Comparison of ENCODE assay signal across 17 mouse cellular contexts in genomic region chr12:105498842-105499241, GRCm38 (mm10). TPM values are rescaled to one million over a fixed set of nuclear protein-coding genes. Genes with fewer than 3 reads are reported as not detected.
A peak's percentile ranks its signal among the peaks of the same experiment; 100 is the strongest.
DNase-seq lines count a peak whose midpoint lies in the region; ATAC-seq lines count a peak whose summit lies in the region.
"Had no signal": no experiment of that assay in that cellular context is flagged by ENCODE, and none has a peak within 500 bp of the region (broad histone marks: within the 10 kb centered on the region; RNA-seq: fewer than 3 reads in every experiment).

No protein-coding gene starts in this region.

- 55% methylated on average over 4 of the region's 4 CpGs for WGBS in embryonic facial prominence, embryonic 12.5 days
- 66% methylated on average over 4 of the region's 4 CpGs for WGBS in embryonic facial prominence, embryonic 10.5 days
- 74% methylated on average over 4 of the region's 4 CpGs for WGBS in hindbrain, embryonic 10.5 days
- WGBS in hindbrain, embryonic 12.5 days, result 64% methylated on average over 4 of the region's 4 CpGs
- 76% methylated on average over 4 of the region's 4 CpGs for WGBS in midbrain, embryonic 10.5 days
- WGBS in midbrain, embryonic 11.5 days, result 75% methylated on average over 4 of the region's 4 CpGs

- H3K4me1 ChIP-seq in embryonic facial prominence, embryonic 12.5 days, result no peaks in the 10 kb centered on the region
- H3K4me1 ChIP-seq in embryonic facial prominence, embryonic 10.5 days, result peaks cover 33% of the 10 kb centered on the region
- peaks cover 32% of the 10 kb centered on the region for H3K4me1 ChIP-seq in hindbrain, embryonic 10.5 days (replicated peaks)
- H3K4me1 ChIP-seq in hindbrain, embryonic 12.5 days, result peaks cover 8% of the 10 kb centered on the region; the same call in 1 of the 2 replicates
- peaks cover 25% of the 10 kb centered on the region for H3K4me1 ChIP-seq in midbrain, embryonic 10.5 days
- H3K4me1 ChIP-seq in midbrain, embryonic 11.5 days (ENCODE audit: control insufficient read depth, insufficient read depth, low read length), result no peaks in the 10 kb centered on the region
- H3K4me1 ChIP-seq: forebrain, embryonic 13.5 days had no signal

- H3K9ac ChIP-seq in embryonic facial prominence, embryonic 12.5 days, result no peak overlapping the region
- H3K9ac ChIP-seq in hindbrain, embryonic 12.5 days, result no peak overlapping the region
- no peak overlapping the region for H3K9ac ChIP-seq in midbrain, embryonic 11.5 days (ENCODE audit: low read length)
- H3K9ac ChIP-seq: forebrain, embryonic 13.5 days; heart, embryonic 13.5 days; hindbrain, embryonic 13.5 days had no signal

- H3K4me2 ChIP-seq in embryonic facial prominence, embryonic 12.5 days (replicated peaks), result no peak overlapping the region
- no peak overlapping the region for H3K4me2 ChIP-seq in hindbrain, embryonic 12.5 days (replicated peaks)
- H3K4me2 ChIP-seq in midbrain, embryonic 11.5 days, result no peak overlapping the region
- H3K4me2 ChIP-seq: forebrain, embryonic 13.5 days; heart, embryonic 13.5 days; hindbrain, embryonic 13.5 days had no signal

- H3K4me3 ChIP-seq in embryonic facial prominence, embryonic 12.5 days, result no peak overlapping the region
- H3K4me3 ChIP-seq in embryonic facial prominence, embryonic 10.5 days, result no peak overlapping the region
- no peak overlapping the region for H3K4me3 ChIP-seq in hindbrain, embryonic 10.5 days
- no peak overlapping the region for H3K4me3 ChIP-seq in hindbrain, embryonic 12.5 days
- no peak overlapping the region for H3K4me3 ChIP-seq in midbrain, embryonic 10.5 days
- H3K4me3 ChIP-seq in midbrain, embryonic 11.5 days (ENCODE audit: low read depth, low read length), result no peak overlapping the region
- H3K4me3 ChIP-seq: forebrain, embryonic 13.5 days; heart, embryonic 13.5 days; hindbrain, embryonic 13.5 days had no signal

- no peaks in the 10 kb centered on the region for H3K27me3 ChIP-seq in embryonic facial prominence, embryonic 12.5 days
- no peaks in the 10 kb centered on the region for H3K27me3 ChIP-seq in embryonic facial prominence, embryonic 10.5 days (replicated peaks; ENCODE audit: low read depth, poor library complexity, severe bottlenecking)
- no peaks in the 10 kb centered on the region for H3K27me3 ChIP-seq in hindbrain, embryonic 10.5 days (ENCODE audit: insufficient read depth, poor library complexity, severe bottlenecking)
- no peaks in the 10 kb centered on the region for H3K27me3 ChIP-seq in hindbrain, embryonic 12.5 days
- peaks cover 8% of the 10 kb centered on the region; the same call in 1 of the 2 replicates for H3K27me3 ChIP-seq in midbrain, embryonic 10.5 days (ENCODE audit: low read depth, poor library complexity, severe bottlenecking)
- no peaks in the 10 kb centered on the region for H3K27me3 ChIP-seq in midbrain, embryonic 11.5 days (ENCODE audit: control insufficient read depth, insufficient read depth, low read length)
- H3K27me3 ChIP-seq: forebrain, embryonic 13.5 days; hindbrain, embryonic 13.5 days had no signal

- DNase-seq in embryonic facial prominence, embryonic 10.5 days (ENCODE audit: low spot score), result no peak
- no peak for DNase-seq in hindbrain, embryonic 10.5 days (ENCODE audit: low spot score)
- no peak for DNase-seq in midbrain, embryonic 10.5 days (ENCODE audit: low spot score)
- no peak for DNase-seq in midbrain, embryonic 11.5 days (ENCODE audit: low spot score, missing footprints)
- DNase-seq in spleen, postnatal 14 days (ENCODE audit: low spot score in 2 of 2), result no peak
- DNase-seq in kidney, postnatal 14 days, result no peak
- DNase-seq: adrenal gland, adult 8-10 months; adrenal gland, postnatal 36 days; cerebellum, adult 2 months; gastrocnemius, postnatal 10 days; heart, postnatal 36 days had no signal

- 0 out of 2 replicates have a peak, but pooled peaks have one; percentile 18 for ATAC-seq in embryonic facial prominence, embryonic 12.5 days (ENCODE audit: insufficient number of reproducible peaks, insufficient read depth, low FRiP score, low TSS enrichment)
- ATAC-seq in hindbrain, embryonic 12.5 days (ENCODE audit: low FRiP score), result no peak
- ATAC-seq in midbrain, embryonic 11.5 days (ENCODE audit: low FRiP score), result no peak

- H3K9me3 ChIP-seq in embryonic facial prominence, embryonic 12.5 days, result no peaks in the 10 kb centered on the region
- H3K9me3 ChIP-seq in embryonic facial prominence, embryonic 10.5 days, result no peaks in the 10 kb centered on the region
- H3K9me3 ChIP-seq in hindbrain, embryonic 10.5 days, result no peaks in the 10 kb centered on the region
- H3K9me3 ChIP-seq in hindbrain, embryonic 12.5 days (replicated peaks), result no peaks in the 10 kb centered on the region
- H3K9me3 ChIP-seq in midbrain, embryonic 10.5 days (replicated peaks), result no peaks in the 10 kb centered on the region
- H3K9me3 ChIP-seq in midbrain, embryonic 11.5 days (ENCODE audit: control insufficient read depth, low read length), result no peaks in the 10 kb centered on the region
- H3K9me3 ChIP-seq: forebrain, embryonic 13.5 days; heart, embryonic 13.5 days; hindbrain, embryonic 13.5 days had no signal

- no peak overlapping the region for H3K27ac ChIP-seq in embryonic facial prominence, embryonic 12.5 days
- no peak overlapping the region for H3K27ac ChIP-seq in embryonic facial prominence, embryonic 10.5 days (replicated peaks)
- 0 out of 2 replicates have a peak overlapping the region, but pooled peaks have one; percentile 62 for H3K27ac ChIP-seq in hindbrain, embryonic 10.5 days
- H3K27ac ChIP-seq in hindbrain, embryonic 12.5 days, result no peak overlapping the region
- peak overlapping the region; percentile 73 for H3K27ac ChIP-seq in midbrain, embryonic 10.5 days (replicated peaks)
- no peak overlapping the region for H3K27ac ChIP-seq in midbrain, embryonic 11.5 days (ENCODE audit: low read depth, low read length)
- H3K27ac ChIP-seq: forebrain, embryonic 13.5 days; heart, embryonic 13.5 days; hindbrain, embryonic 13.5 days; hindbrain, postnatal 0 days had no signal

- H3K36me3 ChIP-seq in embryonic facial prominence, embryonic 12.5 days, result no peaks in the 10 kb centered on the region
- no peaks in the 10 kb centered on the region for H3K36me3 ChIP-seq in embryonic facial prominence, embryonic 10.5 days (replicated peaks)
- no peaks in the 10 kb centered on the region for H3K36me3 ChIP-seq in hindbrain, embryonic 10.5 days
- H3K36me3 ChIP-seq in hindbrain, embryonic 12.5 days, result no peaks in the 10 kb centered on the region
- no peaks in the 10 kb centered on the region for H3K36me3 ChIP-seq in midbrain, embryonic 10.5 days
- H3K36me3 ChIP-seq in midbrain, embryonic 11.5 days (ENCODE audit: control insufficient read depth, insufficient read depth, low read length), result no peaks in the 10 kb centered on the region
- H3K36me3 ChIP-seq: heart, embryonic 13.5 days; hindbrain, embryonic 13.5 days had no signal

RNA-seq across cellular contexts. Expression of gene D430019H16Rik, which starts 45.2 kb away (rescaled TPM):
- 3.6 and 3.9 TPM in 2 replicates for polyA plus RNA-seq in embryonic facial prominence, embryonic 12.5 days (2016; fragmentation: Nextera tagmentation; extraction: Ambion mirVana)
- polyA plus RNA-seq in embryonic facial prominence, embryonic 10.5 days (2016; fragmentation: Nextera tagmentation; extraction: Ambion mirVana), result 2.3 and 2.7 TPM in 2 replicates
- 2.6 and 3.8 TPM in 2 replicates for polyA plus RNA-seq in hindbrain, embryonic 10.5 days (2016; fragmentation: Nextera tagmentation; extraction: Ambion mirVana)
- polyA plus RNA-seq in hindbrain, embryonic 12.5 days (2016; fragmentation: Nextera tagmentation; extraction: Ambion mirVana), result 7.0 and 8.1 TPM in 2 replicates
- 2.2 and 3.4 TPM in 2 replicates for polyA plus RNA-seq in midbrain, embryonic 10.5 days (2016; fragmentation: Nextera tagmentation; extraction: Ambion mirVana)
- 6.4 and 8.1 TPM in 2 replicates for polyA plus RNA-seq in midbrain, embryonic 11.5 days (2014; fragmentation: Nextera tagmentation; extraction: Ambion mirVana)

Comparison
In these comparisons a context has a peak if more than half of its experiments do, and no peak if none do; other contexts are left out.
1. H3K27ac ChIP-seq: peak in hindbrain, embryonic 10.5 days (single experiment) and midbrain, embryonic 10.5 days (single experiment); none in embryonic facial prominence, embryonic 12.5 days (single experiment), embryonic facial prominence, embryonic 10.5 days (single experiment), hindbrain, embryonic 12.5 days (single experiment) and midbrain, embryonic 11.5 days (single experiment).